Mouse (Mus musculus): ENCODE measurements around the gene Phf7. TPM values are rescaled to one million over a fixed set of nuclear protein-coding genes. Genes with fewer than 3 reads are reported as not detected.

Gene Phf7
- 1 to 10 TPM; 5.0 to 5.3 TPM for total RNA-seq (2021)

- intact Hi-C loops (cut with DNase I) = loop anchor here (5.0 kb wide), 1 partner anchor 44 kb away; the partner anchor contains the start of gene Tnnc1
- peak; percentile 94 to 97 for DNase-seq (ENCODE audit: extremely low spot score in 1 of 2, low spot score in 2 of 2)
Observed at GRCm38 (mm10) chr14:31251084-31251604, at the start of gene Phf7, which contains the start of gene Bap1. Phf7 (minus strand) TSS chr14:31251317. Bap1 (plus strand) TSS chr14:31251450.

- no peak for DNase-seq (ENCODE audit: extremely low spot score in 1 of 2, low spot score in 2 of 2)
- intact Hi-C loops (cut with DNase I) = no loop called here
Observed at GRCm38 (mm10) chr14:31285728-31286127, 34.6 kb upstream of the Phf7 start.

GRCm38 (mm10) chr14:31272164-31272563, 21.0 kb upstream of the Phf7 start:
- intact Hi-C loops (cut with DNase I) = loop anchor here (2.0 to 5.0 kb wide), 2 partner anchors 51 to 200 kb away; partner anchors contain the start of gene Dnah1
- peak; percentile 62 to 82 for DNase-seq (ENCODE audit: extremely low spot score in 1 of 2, low spot score in 2 of 2)

GRCm38 (mm10) chr14:31271121-31271520, 20.0 kb upstream of the Phf7 start:
- DNase-seq (ENCODE audit: extremely low spot score in 1 of 2, low spot score in 2 of 2) = no peak
- intact Hi-C loops (cut with DNase I) = loop anchor here (5.0 kb wide), 1 partner anchor 201 kb away; no protein-coding TSS in a partner anchor

- DNase-seq (ENCODE audit: extremely low spot score in 1 of 2, low spot score in 2 of 2) = peak; percentile 29 to 78
- intact Hi-C loops (cut with DNase I) = loop anchor here (5.0 kb wide), 1 partner anchor 203 kb away; no protein-coding TSS in a partner anchor
Observed at GRCm38 (mm10) chr14:31269456-31270100, 18.5 kb upstream of the Phf7 start.

GRCm38 (mm10) chr14:31268301-31269001, 17.3 kb upstream of the Phf7 start:
- DNase-seq (ENCODE audit: extremely low spot score in 1 of 2, low spot score in 2 of 2) = peak in 1 of 2 experiments; percentile 59
- intact Hi-C loops (cut with DNase I) = no loop called here

- intact Hi-C loops (cut with DNase I) = no loop called here
- no peak for DNase-seq (ENCODE audit: extremely low spot score in 1 of 2, low spot score in 2 of 2)
Observed at GRCm38 (mm10) chr14:31267649-31268048, 16.5 kb upstream of the Phf7 start.

GRCm38 (mm10) chr14:31260932-31261331, 9.8 kb upstream of the Phf7 start:
- intact Hi-C loops (cut with DNase I) = no loop called here
- no peak for DNase-seq (ENCODE audit: extremely low spot score in 1 of 2, low spot score in 2 of 2)

GRCm38 (mm10) chr14:31260374-31260773, 9.3 kb upstream of the Phf7 start:
- intact Hi-C loops (cut with DNase I) = no loop called here
- DNase-seq (ENCODE audit: extremely low spot score in 1 of 2, low spot score in 2 of 2) = no peak

GRCm38 (mm10) chr14:31258476-31259050, 7.4 kb upstream of the Phf7 start:
- DNase-seq (ENCODE audit: extremely low spot score in 1 of 2, low spot score in 2 of 2) = no peak
- intact Hi-C loops (cut with DNase I) = no loop called here

- no peak for DNase-seq (ENCODE audit: extremely low spot score in 1 of 2, low spot score in 2 of 2)
- intact Hi-C loops (cut with DNase I) = loop anchor here (5.0 kb wide), 1 partner anchor 45 kb away; the partner anchor contains the start of gene Tnnc1
Observed at GRCm38 (mm10) chr14:31252091-31252490, 974 bp upstream of the Phf7 start.

- intact Hi-C loops (cut with DNase I) = loop anchor here (5.0 kb wide), 1 partner anchor 44 kb away; the partner anchor contains the start of gene Tnnc1
- DNase-seq (ENCODE audit: extremely low spot score in 1 of 2, low spot score in 2 of 2) = no peak
Observed at GRCm38 (mm10) chr14:31251626-31252025, 509 bp upstream of the Phf7 start.

- intact Hi-C loops (cut with DNase I) = loop anchor here (5.0 kb wide), 1 partner anchor 43 kb away; the partner anchor contains the start of gene Tnnc1
- peak in 1 of 2 experiments; percentile 23 for DNase-seq (ENCODE audit: extremely low spot score in 1 of 2, low spot score in 2 of 2)
Observed at GRCm38 (mm10) chr14:31250222-31251083, 664 bp downstream of the Phf7 start.

GRCm38 (mm10) chr14:31248396-31248795, 2.7 kb downstream of the Phf7 start:
- intact Hi-C loops (cut with DNase I) = no loop called here
- no peak for DNase-seq (ENCODE audit: extremely low spot score in 1 of 2, low spot score in 2 of 2)

- intact Hi-C loops (cut with DNase I) = no loop called here
- no peak for DNase-seq (ENCODE audit: extremely low spot score in 1 of 2, low spot score in 2 of 2)
Observed at GRCm38 (mm10) chr14:31245946-31246345, 5.2 kb downstream of the Phf7 start.

- intact Hi-C loops (cut with DNase I) = no loop called here
- no peak for DNase-seq (ENCODE audit: extremely low spot score in 1 of 2, low spot score in 2 of 2)
Observed at GRCm38 (mm10) chr14:31244777-31245176, 6.3 kb downstream of the Phf7 start.

GRCm38 (mm10) chr14:31240528-31240927, 10.6 kb downstream of the Phf7 start:
- DNase-seq (ENCODE audit: extremely low spot score in 1 of 2, low spot score in 2 of 2) = no peak
- intact Hi-C loops (cut with DNase I) = no loop called here

- peak in 1 of 2 experiments; percentile 13 for DNase-seq (ENCODE audit: extremely low spot score in 1 of 2, low spot score in 2 of 2)
- intact Hi-C loops (cut with DNase I) = no loop called here
Observed at GRCm38 (mm10) chr14:31237101-31237882, 13.8 kb downstream of the Phf7 start.

Data from left cerebral cortex, postnatal 10 days (tissue).